Mouse (Mus musculus) lung, embryonic 16.5 days (tissue): ENCODE measurements around the gene 1110012L19Rik. TPM values are rescaled to one million over a fixed set of nuclear protein-coding genes. Genes with fewer than 3 reads are reported as not detected.
"Not testable (repeated sequence)": the region's sequence is repeated elsewhere in the genome, so short reads cannot be mapped to it uniquely, and the experiment has no call there.

Experiments
- ATAC-seq: fragments of 200-750 bp; cut with Nextera tagmentation; 2 replicates; pipeline ENCODE4 v1.8.0; 2017; ENCODE audit warnings: low read depth, mild to moderate bottlenecking, moderate library complexity
- H3K27ac ChIP-seq: fragments of 300-500 bp; sonication (generic); 2 replicates; pipeline ENCODE4 v1.5.1; 2014; ENCODE audit warnings: mild to moderate bottlenecking, control low read depth, low read length
- H3K27me3 ChIP-seq: fragments of 300-500 bp; sonication (generic); 2 replicates; pipeline ENCODE4 v1.6.1; 2014; ENCODE audit warnings: low read depth, low read length, mixed read lengths; ENCODE audit not compliant: control insufficient read depth, insufficient read depth
- H3K36me3 ChIP-seq: fragments of 300-500 bp; sonication (generic); 2 replicates; pipeline ENCODE4 v1.6.1; 2014; ENCODE audit warnings: low read length; ENCODE audit not compliant: control insufficient read depth, insufficient read depth
- H3K4me1 ChIP-seq: fragments of 300-500 bp; sonication (generic); replicated peaks from 2 replicates; pipeline ENCODE4 v1.6.1; 2014; ENCODE audit warnings: low read length, mixed read lengths; ENCODE audit not compliant: control insufficient read depth, insufficient read depth
- H3K4me2 ChIP-seq: fragments of 300-500 bp; sonication (generic); 2 replicates; pipeline ENCODE4 v1.6.1; 2014; ENCODE audit warnings: low read depth, low read length, control low read depth
- H3K4me3 ChIP-seq: fragments of 300-500 bp; sonication (generic); 2 replicates; pipeline ENCODE4 v1.5.1; 2014; ENCODE audit warnings: mild to moderate bottlenecking, low read length, control low read depth
- H3K9ac ChIP-seq: fragments of 300-500 bp; sonication (generic); 2 replicates; pipeline ENCODE4 v1.6.1; 2014; ENCODE audit warnings: low read length, control low read depth
- H3K9me3 ChIP-seq: fragments of 300-500 bp; sonication (generic); 2 replicates; pipeline ENCODE4 v1.6.1; 2016; ENCODE audit warnings: low read length; ENCODE audit not compliant: control insufficient read depth
- whole genome bisulfite sequencing: fragments of 180-500 bp; shearing (Covaris S2); extraction: QIAGEN DNeasy Blood & Tissue Kit; methylation state at CpG from one replicate; pipeline ENCODE4 v1.1.7; 2014; 5-methylcytosine and 5-hydroxymethylcytosine counted together
- polyA plus RNA-seq: library from polyadenylated mRNA; unstranded; fragments of >200 nt; fragmentation: Nextera tagmentation; extraction: Ambion mirVana; gene quantifications from 2 replicates; pipeline ENCODE4 v1.2.1, GENCODE M21; 2015

The 1110012L19Rik gene
- polyA plus RNA-seq, 1 experiment from 2014 or later = 34.6 TPM

- Histone ChIP-seq H3K27ac (peak overlapping the region; percentile 82), H3K4me1 (no peaks in the 10 kb centered on the region), H3K9ac (peak overlapping the region; percentile 70), H3K9me3 (no peaks in the 10 kb centered on the region), H3K36me3 (peaks cover 3% of the 10 kb centered on the region; the same call in 1 of the 2 replicates), H3K4me2 (peak overlapping the region; percentile 47), H3K4me3 (peak overlapping the region; percentile 61), H3K27me3 (no peaks in the 10 kb centered on the region)
- WGBS = 10% methylated on average over 11 of the region's 11 CpGs
- peak; percentile 54 for ATAC-seq
Measured at GRCm38 (mm10) chrX:70385962-70386351, 280 bp downstream of the 1110012L19Rik start.

- not testable (repeated sequence) for H3K4me1 ChIP-seq, H3K4me2 ChIP-seq, H3K27ac ChIP-seq, H3K9ac ChIP-seq, H3K9me3 ChIP-seq, H3K4me3 ChIP-seq, H3K36me3 ChIP-seq, ATAC-seq, H3K27me3 ChIP-seq
Measured at GRCm38 (mm10) chrX:70392636-70393035, 7.0 kb downstream of the 1110012L19Rik start.

- WGBS = 46% methylated on average over 3 of the region's 3 CpGs
- not testable (repeated sequence) for H3K27ac ChIP-seq, H3K4me1 ChIP-seq, H3K27me3 ChIP-seq, H3K9ac ChIP-seq, ATAC-seq, H3K4me3 ChIP-seq, H3K9me3 ChIP-seq, H3K36me3 ChIP-seq, H3K4me2 ChIP-seq
Measured at GRCm38 (mm10) chrX:70425473-70425872, 39.8 kb downstream of the 1110012L19Rik start.

Other genes with a start within 250 kb of the 1110012L19Rik start
- 2.6 and 2.7 TPM in 2 replicates for gene Ids, start 20.8 kb upstream of the 1110012L19Rik start, polyA plus RNA-seq
- gene Tmem185a, start 91.3 kb downstream of the 1110012L19Rik start, polyA plus RNA-seq = 38.2 and 40.1 TPM in 2 replicates